Mouse (Mus musculus): ENCODE data around the gene Wipf3.

Wipf3 gene

DNA sequence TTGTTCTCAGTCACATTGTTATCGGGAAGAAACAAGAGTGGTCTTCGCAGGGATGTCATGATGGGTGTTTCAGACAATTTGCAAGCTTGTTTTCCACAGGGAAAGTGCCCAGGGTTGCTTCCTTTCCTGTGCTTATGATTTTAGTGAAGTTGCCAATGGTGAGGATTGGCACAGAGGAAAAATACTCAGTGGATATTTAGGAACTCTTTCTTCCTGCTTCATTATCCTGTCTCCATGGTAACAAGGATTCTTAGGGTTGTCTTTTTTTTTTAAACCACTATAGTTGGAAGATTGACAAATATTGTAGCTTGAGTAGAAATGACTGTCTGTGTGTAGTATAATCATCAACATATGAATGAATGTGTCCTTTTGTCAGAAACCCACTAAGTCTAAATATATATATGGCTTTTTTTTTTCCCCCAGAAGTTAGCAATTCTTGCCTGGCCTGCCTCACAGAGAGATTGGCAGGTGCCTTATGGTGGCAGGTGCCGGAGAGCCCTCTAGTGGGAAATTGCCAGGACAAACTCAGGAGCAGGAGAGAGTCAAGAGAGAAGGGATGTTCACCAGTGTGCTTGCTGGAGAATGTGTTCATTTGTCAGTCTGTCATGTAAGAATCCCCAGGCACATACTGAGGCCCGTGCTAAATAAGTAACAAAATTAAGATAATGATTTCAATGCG, 49.4 kb downstream of the Wipf3 start:
- DNase-seq = peak; percentile 57

DNA sequence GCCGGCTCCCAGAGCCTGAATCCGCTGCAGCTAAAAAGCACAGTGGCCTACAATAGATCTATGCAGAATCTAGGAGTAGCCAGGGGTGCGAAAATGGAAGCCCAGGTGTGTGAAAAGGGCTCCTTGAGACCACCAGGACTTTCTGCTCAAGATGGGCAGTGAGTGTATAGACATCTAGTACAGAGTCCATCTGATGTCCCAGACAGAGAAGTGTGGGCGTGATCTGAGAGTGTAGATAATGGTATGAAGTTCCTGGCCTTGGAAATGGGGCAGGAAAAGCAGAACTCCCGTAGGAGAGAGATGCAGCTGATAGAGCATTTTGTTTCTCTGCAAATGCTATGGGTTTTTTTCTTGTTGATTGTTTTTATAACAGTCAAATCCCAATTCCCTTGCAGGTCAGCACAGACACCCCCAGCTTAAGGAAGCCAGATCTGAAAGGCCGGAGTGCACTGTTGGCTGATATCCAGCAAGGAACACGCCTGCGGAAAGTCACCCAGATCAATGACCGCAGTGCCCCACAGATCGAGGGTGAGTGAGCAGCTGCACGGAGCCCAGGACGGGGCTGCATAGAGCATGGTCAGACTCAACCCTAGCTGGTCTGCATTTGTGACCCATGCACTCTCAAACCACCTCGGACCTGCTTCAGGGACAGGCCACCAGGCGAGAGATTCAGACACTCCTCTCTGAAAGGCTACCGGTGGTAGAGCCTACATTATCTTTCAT, 52.1 kb downstream of the Wipf3 start:
- DNase-seq = no peak

DNA sequence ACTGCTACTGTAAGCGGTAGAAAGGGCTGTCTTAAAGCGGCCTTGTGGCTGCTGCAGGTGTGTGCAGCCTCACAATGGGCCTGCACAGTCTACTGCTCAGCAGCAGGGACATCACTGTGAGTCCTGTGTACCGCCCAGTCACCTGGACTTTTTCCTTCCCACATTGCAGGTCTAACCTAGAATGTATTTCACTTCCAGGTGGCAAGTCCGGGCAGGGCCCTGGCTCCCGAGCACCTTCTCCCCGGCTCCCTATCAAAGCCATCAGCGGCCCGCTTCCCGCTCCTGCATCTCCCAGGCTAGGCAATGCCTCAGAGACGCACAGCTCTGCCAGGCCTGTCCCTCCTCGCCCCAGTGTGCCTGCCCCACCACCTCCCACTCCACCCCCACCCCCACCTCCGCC, 55.6 kb downstream of the Wipf3 start:
- no peak for DNase-seq

GRCm38 (mm10) chr6:54485435-54485901, 56.1 kb downstream of the Wipf3 start:
- DNase-seq = no peak

- DNase-seq = no peak
Observed at GRCm38 (mm10) chr6:54485973-54486569, 56.7 kb downstream of the Wipf3 start.

- DNase-seq = no peak
Observed at GRCm38 (mm10) chr6:54491074-54491473, 61.7 kb downstream of the Wipf3 start.

DNA sequence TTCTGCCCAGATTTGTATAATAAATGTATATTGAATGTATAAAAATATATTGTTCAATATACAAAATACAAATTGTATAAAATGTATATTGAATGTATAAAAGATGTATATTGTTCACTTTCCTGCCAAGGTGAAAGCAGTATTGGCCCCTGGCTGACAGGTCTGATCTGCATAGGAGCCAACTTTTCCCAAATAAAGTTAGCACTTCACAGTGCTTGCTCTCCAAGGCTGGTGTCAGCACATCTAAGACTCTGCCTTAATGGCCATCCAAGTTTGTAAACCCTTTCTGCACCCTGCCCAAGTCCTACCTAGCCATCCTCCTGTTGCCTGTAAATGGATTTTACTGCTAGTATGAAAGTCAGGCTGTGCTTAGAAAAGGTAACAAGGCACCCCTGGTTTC, 64.7 kb downstream of the Wipf3 start:
- DNase-seq = no peak

DNA sequence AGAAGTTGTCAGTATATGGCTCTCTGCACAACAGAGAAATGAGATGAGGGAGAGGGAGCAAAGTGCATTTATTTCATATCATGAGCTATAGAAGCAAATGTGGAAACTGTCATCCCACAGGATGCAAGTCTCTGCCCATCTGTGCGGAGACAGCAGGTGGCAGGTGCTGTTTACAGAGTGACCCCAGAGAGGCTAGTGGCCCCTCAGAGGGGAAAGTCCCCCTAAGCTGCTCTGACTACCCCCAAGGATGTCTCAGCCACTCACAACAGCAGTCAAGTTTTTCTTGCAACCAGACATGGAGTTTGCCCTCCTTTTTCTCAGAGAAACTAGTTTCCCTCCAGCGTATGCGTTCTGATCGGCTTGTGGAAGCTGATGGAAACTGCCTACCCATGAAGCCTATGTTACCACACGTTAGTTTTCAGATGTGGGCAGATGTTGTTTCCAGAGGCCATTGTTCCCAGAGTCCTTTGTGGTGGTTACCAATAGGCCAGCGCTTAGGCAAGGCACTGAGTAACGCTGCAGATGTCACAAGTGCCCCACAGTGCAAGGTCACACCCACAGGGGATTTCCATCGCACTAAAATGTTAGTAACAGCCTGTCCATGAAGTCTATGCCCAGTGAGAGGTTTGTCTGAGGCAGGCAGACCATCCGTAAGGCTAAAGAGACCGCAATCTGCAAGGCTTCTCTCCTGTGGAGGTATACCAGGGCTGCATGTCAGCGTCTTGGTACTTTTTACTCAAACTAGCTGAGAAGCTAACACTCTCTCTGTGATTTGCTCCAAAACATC, 65.4 kb downstream of the Wipf3 start:
- DNase-seq = no peak

DNA sequence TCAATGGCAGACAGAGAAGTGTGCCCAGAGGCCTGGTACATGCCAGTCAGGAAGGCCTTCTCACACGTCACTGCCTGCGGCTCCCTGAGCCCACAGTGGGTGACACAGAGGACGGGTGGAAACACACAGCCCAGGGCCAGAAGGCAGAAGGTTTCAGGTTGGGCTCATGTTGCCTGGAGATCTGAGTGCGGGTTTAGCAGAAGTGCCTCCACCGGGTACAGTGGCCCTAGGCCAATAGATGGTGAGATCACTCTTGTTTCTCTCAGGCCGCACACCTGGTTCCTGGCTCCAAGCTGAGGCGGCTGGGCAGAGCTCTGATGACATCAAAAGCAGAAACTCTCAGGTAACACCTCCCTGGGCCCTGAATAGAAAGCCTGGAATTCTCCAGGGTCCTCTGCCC, 66.8 kb downstream of the Wipf3 start:
- DNase-seq = peak; percentile 59

DNA sequence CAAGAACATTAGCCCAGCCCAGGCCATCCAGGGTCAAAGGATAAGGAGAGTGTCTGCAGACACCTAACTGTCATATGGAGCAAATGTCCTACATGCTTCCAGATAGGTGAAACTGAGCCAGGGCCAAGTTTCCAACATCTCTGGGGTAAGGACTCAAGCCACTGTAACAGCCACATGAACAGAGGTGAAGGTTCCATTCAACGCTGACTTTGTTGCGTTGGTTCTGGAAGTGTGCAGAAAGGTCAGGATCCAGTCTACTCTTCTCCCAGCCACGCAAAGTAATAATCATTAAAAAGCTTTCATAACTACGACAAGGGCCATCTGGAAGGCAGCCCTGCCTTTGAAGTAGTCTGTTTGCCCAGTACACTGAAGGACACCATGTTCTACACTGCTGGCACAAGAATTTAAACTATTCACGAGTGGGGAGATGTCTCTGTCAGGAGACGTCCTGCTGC, 73.3 kb downstream of the Wipf3 start:
- DNase-seq = no peak

DNA sequence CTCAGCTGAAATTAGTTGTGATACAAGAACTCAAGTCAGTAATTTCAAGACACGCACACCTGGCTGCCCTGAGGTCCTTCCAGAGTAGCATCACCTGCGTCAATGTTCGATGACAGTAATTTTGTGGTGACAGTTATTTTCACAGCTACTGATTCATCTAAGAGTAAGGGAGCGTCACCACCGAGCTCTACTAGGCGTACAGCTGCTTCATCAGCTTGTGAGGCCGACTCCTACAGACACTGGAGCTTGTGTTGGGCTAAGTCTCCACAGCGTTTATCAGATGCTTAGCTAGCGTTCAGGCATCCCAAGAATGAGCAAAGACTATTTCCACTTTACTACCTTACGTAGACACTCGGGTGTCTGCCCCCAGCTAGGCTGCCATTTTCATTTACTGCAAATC, 76.9 kb downstream of the Wipf3 start:
- DNase-seq = no peak

GRCm38 (mm10) chr6:54507002-54507401, 77.6 kb downstream of the Wipf3 start:
- DNase-seq = peak; percentile 60

- no peak for DNase-seq
Observed at GRCm38 (mm10) chr6:54507808-54508207, 78.4 kb downstream of the Wipf3 start.

GRCm38 (mm10) chr6:54508256-54508793, 78.9 kb downstream of the Wipf3 start:
- DNase-seq = no peak

GRCm38 (mm10) chr6:54509264-54509663, 79.9 kb downstream of the Wipf3 start:
- no peak for DNase-seq

- DNase-seq = no peak
Observed at GRCm38 (mm10) chr6:54512256-54512655, 82.9 kb downstream of the Wipf3 start.

- no peak for DNase-seq
Observed at GRCm38 (mm10) chr6:54516512-54517134, 87.2 kb downstream of the Wipf3 start.

DNA sequence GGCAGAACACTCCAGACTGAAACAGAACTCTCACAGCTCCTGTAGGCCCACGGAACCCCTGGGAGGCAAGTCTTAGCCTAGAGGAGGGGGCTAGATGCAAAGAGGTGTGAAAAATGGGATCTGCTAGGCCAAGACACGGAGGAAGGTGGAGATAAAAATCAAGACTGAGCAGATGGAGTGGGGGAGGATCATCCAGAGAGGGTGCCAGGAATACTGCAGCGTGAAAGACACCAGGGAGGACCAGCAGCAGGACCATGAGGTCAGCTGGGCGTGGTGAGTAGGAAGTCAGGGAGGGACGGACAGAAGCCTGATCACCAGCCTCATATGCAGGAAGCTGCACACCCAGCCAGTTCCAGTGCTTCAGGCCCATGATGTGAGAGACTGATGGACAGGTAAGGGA, 89.4 kb downstream of the Wipf3 start:
- DNase-seq = peak; percentile 64

DNA sequence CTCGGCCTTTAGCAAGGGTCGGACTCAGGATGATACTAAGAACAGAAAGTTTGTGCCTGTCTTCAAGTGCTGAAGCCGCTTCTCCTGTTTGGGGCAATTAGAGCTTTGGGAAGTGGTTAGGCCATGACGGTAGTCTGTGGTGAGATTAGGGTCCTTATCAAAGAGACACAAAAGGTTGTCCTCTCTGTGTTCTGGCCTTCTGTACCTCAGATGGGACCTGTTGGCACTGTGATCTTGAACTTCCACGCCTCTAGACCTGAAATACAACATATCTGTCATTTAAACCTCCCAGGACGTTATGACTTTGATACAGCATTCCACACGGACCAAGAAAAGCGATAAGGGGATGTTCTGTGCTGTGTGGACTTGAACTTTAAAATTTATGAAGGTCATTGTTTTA, 99.3 kb downstream of the Wipf3 start:
- DNase-seq = no peak

DNA sequence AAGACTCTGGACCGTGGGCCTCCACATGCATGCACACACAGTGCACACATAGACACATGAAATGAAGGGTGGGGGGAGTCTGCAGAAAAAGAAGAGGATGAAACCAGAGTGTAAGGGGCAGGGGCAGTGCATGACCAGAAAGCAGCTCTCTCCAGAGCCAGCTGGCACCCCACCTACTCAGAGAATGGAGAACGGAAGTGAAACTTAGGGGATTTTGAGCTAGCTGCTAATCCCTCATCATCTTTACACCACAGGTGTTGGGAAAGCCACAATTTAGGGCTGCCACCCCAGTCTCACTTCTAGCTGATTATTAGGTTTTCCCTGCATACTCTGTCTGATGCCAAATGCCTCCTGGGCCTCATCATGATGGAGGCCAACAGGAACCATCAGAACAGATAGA, 100.8 kb downstream of the Wipf3 start:
- no peak for DNase-seq

- DNase-seq = no peak
Observed at GRCm38 (mm10) chr6:54531048-54531481, 101.7 kb downstream of the Wipf3 start.

- no peak for DNase-seq
Observed at GRCm38 (mm10) chr6:54535485-54535884, 106.1 kb downstream of the Wipf3 start.

Data from cerebellum, adult 8-10 months (tissue).